8 mouse cellular contexts compared by ENCODE assay signal in genomic region chr7:105553456-105554211, GRCm38 (mm10). TPM values are rescaled to one million over a fixed set of nuclear protein-coding genes. Genes with fewer than 3 reads are reported as not detected.
DNase-seq lines count a peak whose midpoint lies in the region; ATAC-seq and TF ChIP-seq lines count a peak whose summit lies in the region.

No protein-coding gene starts in this region.

- no peaks in the 10 kb centered on the region for H3K27me3 ChIP-seq in kidney, adult 2 months (replicated peaks; ENCODE audit: control insufficient read depth, insufficient read depth, low read length)
- H3K27me3 ChIP-seq in forebrain, embryonic 14.5 days (replicated peaks; ENCODE audit: control insufficient read depth, insufficient read depth, low read length): no peaks in the 10 kb centered on the region
- no peaks in the 10 kb centered on the region for H3K27me3 ChIP-seq in liver, embryonic 12.5 days (replicated peaks)

- H3K4me3 ChIP-seq in kidney, adult 2 months (ENCODE audit: insufficient read depth, low read depth, low read length): peak overlapping the region; percentile 67
- H3K4me3 ChIP-seq in ES-E14 (ENCODE audit: insufficient read depth in 1 of 2, low read depth in 1 of 2, low read length in 2 of 2, poor library complexity in 1 of 2, severe bottlenecking in 1 of 2): peak overlapping the region; percentile 63 to 84
- peak overlapping the region; percentile 64 for H3K4me3 ChIP-seq in forebrain, embryonic 14.5 days (ENCODE audit: low read depth, low read length)
- peak overlapping the region; percentile 73 for H3K4me3 ChIP-seq in liver, embryonic 12.5 days

- peak overlapping the region; percentile 57 for H3K27ac ChIP-seq in kidney, adult 2 months (ENCODE audit: insufficient read depth, low read depth, low read length)
- no peak overlapping the region for H3K27ac ChIP-seq in ES-E14 (ENCODE audit: insufficient read depth, low read depth, low read length, poor library complexity, severe bottlenecking)
- 0 out of 2 replicates have a peak overlapping the region, but pooled peaks have one; percentile 33 for H3K27ac ChIP-seq in forebrain, embryonic 14.5 days (ENCODE audit: low read depth, low read length)
- peak overlapping the region; percentile 85; the same call in 1 of the 2 replicates for H3K27ac ChIP-seq in liver, embryonic 12.5 days

- WGBS in kidney, adult 2 months: 31% methylated on average over 27 of the region's 27 CpGs
- 28% methylated on average over 27 of the region's 27 CpGs for WGBS in forebrain, embryonic 14.5 days
- 35% methylated on average over 26 of the region's 27 CpGs for WGBS in liver, embryonic 12.5 days (ENCODE audit: insufficient replicate concordance)

- in situ Hi-C loops in ES-E14 (cut with MboI; ENCODE audit: low sequenced_read_pairs in 2 of 2, unreplicated experiment in 2 of 2): no loop called here

- TF ChIP-seq POLR2A in kidney, adult 2 months (IDR thresholded peaks at IDR 0.05; ENCODE audit: low read depth, low read length): no peak

- ATAC-seq in forebrain, embryonic 14.5 days: peak; percentile 18
- ATAC-seq in liver, embryonic 12.5 days: no peak

- H3K4me1 ChIP-seq in kidney, adult 2 months (ENCODE audit: control insufficient read depth, insufficient read depth, low read length): peaks cover 6% of the 10 kb centered on the region; the same call in 1 of the 2 replicates
- peaks cover 0 to 4% of the 10 kb centered on the region in 2 experiments; a peak in 1 of 4 replicates for H3K4me1 ChIP-seq in ES-E14 (ENCODE audit: control insufficient read depth in 2 of 2, insufficient read depth in 2 of 2, low read length in 2 of 2, poor library complexity in 1 of 2)
- H3K4me1 ChIP-seq in forebrain, embryonic 14.5 days (ENCODE audit: control insufficient read depth, insufficient read depth, low read length): peaks cover 12% of the 10 kb centered on the region
- H3K4me1 ChIP-seq in liver, embryonic 12.5 days: peaks cover 27% of the 10 kb centered on the region

- no peak for TF ChIP-seq CTCF in kidney, adult 2 months (conservative IDR thresholded peaks at IDR 0.05; ENCODE audit: insufficient read depth, insufficient read length, low read depth, low read length)

- H3K36me3 ChIP-seq in kidney, adult 2 months (ENCODE audit: control insufficient read depth, insufficient read depth, low read length): no peaks in the 10 kb centered on the region
- H3K36me3 ChIP-seq in ES-E14 (ENCODE audit: control insufficient read depth, insufficient read depth, low read length, poor library complexity, severe bottlenecking): no peaks in the 10 kb centered on the region; the same call in 1 of the 2 replicates
- H3K36me3 ChIP-seq in forebrain, embryonic 14.5 days (ENCODE audit: control insufficient read depth, insufficient read depth, low read length): peaks cover 15% of the 10 kb centered on the region
- peaks cover 31% of the 10 kb centered on the region for H3K36me3 ChIP-seq in liver, embryonic 12.5 days

- H3K4me2 ChIP-seq in forebrain, embryonic 14.5 days (ENCODE audit: low read length): peak overlapping the region; percentile 82
- H3K4me2 ChIP-seq in liver, embryonic 12.5 days: peak overlapping the region; percentile 86

- H3K9ac ChIP-seq in ES-E14 (ENCODE audit: insufficient read depth, low read depth, low read length, poor library complexity, severe bottlenecking): peak overlapping the region; percentile 57; the same call in 1 of the 2 replicates
- peak overlapping the region; percentile 86 for H3K9ac ChIP-seq in forebrain, embryonic 14.5 days (ENCODE audit: low read length)
- H3K9ac ChIP-seq in liver, embryonic 12.5 days: peak overlapping the region; percentile 82

- DNase-seq in kidney, adult 2 months: no peak
- DNase-seq in kidney, postnatal 14 days: no peak
- no peak for DNase-seq in ES-E14 (ENCODE audit: low read depth, low spot score)
- no peak for DNase-seq in forebrain, embryonic 14.5 days (ENCODE audit: low spot score)
- DNase-seq in adrenal gland, adult 8-10 months: no peak
- no peak for DNase-seq in embryo, embryonic 10 days (ENCODE audit: low spot score)
- no peak for DNase-seq in urinary bladder, postnatal 10 days (ENCODE audit: low spot score)

- no peaks in the 10 kb centered on the region for H3K9me3 ChIP-seq in ES-E14 (ENCODE audit: control insufficient read depth, insufficient read depth, low read depth, low read length)
- H3K9me3 ChIP-seq in forebrain, embryonic 14.5 days (replicated peaks; ENCODE audit: control insufficient read depth, low read length): no peaks in the 10 kb centered on the region
- H3K9me3 ChIP-seq in liver, embryonic 12.5 days (replicated peaks): no peaks in the 10 kb centered on the region

TF ChIP-seq in ES-E14, 5 proteins besides CTCF, POLR2A, EP300 and RAD21:
- TF ChIP-seq MAFK (IDR thresholded peaks at IDR 0.05; ENCODE audit: insufficient read depth, low read depth, low read length) (no peak), ZNF384 (IDR thresholded peaks at IDR 0.05; ENCODE audit: low read depth, low read length) (peak; percentile 51; the same call in 1 of the 2 replicates), ZC3H11A (IDR thresholded peaks at IDR 0.05; ENCODE audit: borderline replicate concordance, low read depth, low read length) (no peak)

RNA-seq across cellular contexts. Expression of gene Smpd1, which starts 0.5 kb away (rescaled TPM):
- 109 and 144 TPM in 2 replicates for polyA plus RNA-seq in kidney, adult 2 months (2012; rRNA removed)
- 19.4 and 22.8 TPM in 2 replicates for total RNA-seq in ES-E14 (2012; rRNA removed)
- 79.9 and 88.5 TPM in 2 replicates for polyA plus RNA-seq in forebrain, embryonic 14.5 days (2014; fragmentation: Nextera tagmentation; extraction: Ambion mirVana)
- polyA plus RNA-seq in liver, embryonic 12.5 days (2016; fragmentation: Nextera tagmentation; extraction: Ambion mirVana): 27.6 and 28.7 TPM in 2 replicates
- 10 to 100 TPM; 47.3 to 54.3 (median 51.8) TPM for total RNA-seq in adrenal gland, adult 8-10 months (2022)

RNA-seq across cellular contexts. Expression of gene Apbb1, which starts 27.8 kb away (rescaled TPM):
- 35.4 and 46.2 TPM in 2 replicates for polyA plus RNA-seq in kidney, adult 2 months (2012; rRNA removed)
- total RNA-seq in ES-E14 (2012; rRNA removed): 14.2 and 19.9 TPM in 2 replicates
- polyA plus RNA-seq in forebrain, embryonic 14.5 days (2014; fragmentation: Nextera tagmentation; extraction: Ambion mirVana): 188 and 228 TPM in 2 replicates
- 6.3 and 6.7 TPM in 2 replicates for polyA plus RNA-seq in liver, embryonic 12.5 days (2016; fragmentation: Nextera tagmentation; extraction: Ambion mirVana)
- 10 to 100 TPM; 17.3 to 30.8 (median 24.3) TPM for total RNA-seq in adrenal gland, adult 8-10 months (2022)

RNA-seq across cellular contexts. Expression of gene Hpx, which starts 46.3 kb away (rescaled TPM):
- 0.34 and 0.61 TPM in 2 replicates for polyA plus RNA-seq in kidney, adult 2 months (2012; rRNA removed)
- 0.58 and 0.71 TPM in 2 replicates for total RNA-seq in ES-E14 (2012; rRNA removed)
- polyA plus RNA-seq in forebrain, embryonic 14.5 days (2014; fragmentation: Nextera tagmentation; extraction: Ambion mirVana): not detected in 2 replicates
- 81.9 and 84.3 TPM in 2 replicates for polyA plus RNA-seq in liver, embryonic 12.5 days (2016; fragmentation: Nextera tagmentation; extraction: Ambion mirVana)
- 1 to 10 TPM in 1 of 4 experiments, under 1 TPM in 3; 0.52 to 1.3 (median 0.72) TPM for total RNA-seq in adrenal gland, adult 8-10 months (2022)

Comparison
In these comparisons a context has a peak if more than half of its experiments do, and no peak if none do; other contexts are left out.
1. RNA of gene Hpx, which starts 46.3 kb away (polyA plus RNA-seq): 81.9 to 84.3 TPM in liver, embryonic 12.5 days; 0.34 to 0.61 TPM in kidney, adult 2 months and not detected in forebrain, embryonic 14.5 days; every median in the first group is over 10 times any median in the second.
2. Peak in every context shown above with its lines, with median percentiles within 50 percentile points of each other: H3K4me3 ChIP-seq and H3K9ac ChIP-seq.